Mouse (Mus musculus) lung, adult 2 months (tissue): Measurements from ENCODE around the gene Atad1.

Experiments
- CTCF ChIP-seq: fragments of 200-500 bp; IDR thresholded peaks from 2 replicates; pipeline ENCODE4 v1.5.1; 2011; ENCODE audit warnings: mild to moderate bottlenecking, low read length, control low read depth; ENCODE audit not compliant: insufficient read depth
- POLR2A ChIP-seq: fragments of 200-500 bp; IDR thresholded peaks from 2 replicates; pipeline ENCODE4 v1.6.1; 2011; ENCODE audit warnings: low read depth, mild to moderate bottlenecking, control low read depth, low read length, borderline replicate concordance; ENCODE audit errors: extremely low read depth

GRCm38 (mm10) chr19:32645939-32646338 lies 93.6 kb downstream of the Atad1 start:
- TF ChIP-seq CTCF (no peak), POLR2A (no peak)
